Mouse (Mus musculus) liver, adult 2 months (tissue): ENCODE measurements at regions not wholly inside any gene's neighbourhood (a gene's known extent, or its start where the extent isn't known, plus 50 kb on each side); places are given as distances from the start of the nearest gene placed in this dataset.

ENCODE experiments used
- DNase-seq: peaks from one replicate; pipeline ENCODE4 v3.0.0-alpha.2; 2011; ENCODE audit warnings: low read depth, low spot score; ENCODE audit errors: extremely low read depth
- H3K27ac ChIP-seq: fragments of 200-500 bp; replicated peaks from 2 replicates; pipeline ENCODE4 v1.5.1; 2012; ENCODE audit warnings: low read depth, mild to moderate bottlenecking, control low read depth, inconsistent platforms, low read length; ENCODE audit not compliant: insufficient read depth
- H3K27me3 ChIP-seq: fragments of 200-500 bp; 2 replicates; pipeline ENCODE4 v1.6.1; 2012; ENCODE audit warnings: mild to moderate bottlenecking, moderate library complexity, low read length, inconsistent platforms; ENCODE audit not compliant: control insufficient read depth, insufficient read depth
- H3K36me3 ChIP-seq: fragments of 200-500 bp; 2 replicates; pipeline ENCODE4 v1.6.1; 2012; ENCODE audit warnings: low read length, inconsistent platforms; ENCODE audit not compliant: control insufficient read depth, insufficient read depth
- H3K4me1 ChIP-seq: fragments of 200-500 bp; 2 replicates; pipeline ENCODE4 v1.6.1; 2011; ENCODE audit warnings: low read length; ENCODE audit not compliant: control insufficient read depth, insufficient read depth
- H3K4me3 ChIP-seq: fragments of 200-500 bp; 2 replicates; pipeline ENCODE4 v1.5.1; 2011; ENCODE audit warnings: low read depth, mild to moderate bottlenecking, control low read depth, low read length, moderate library complexity; ENCODE audit not compliant: insufficient read depth
- H3K79me2 ChIP-seq: fragments of 200-500 bp; 2 replicates; pipeline ENCODE4 v1.6.1; 2012; ENCODE audit warnings: inconsistent platforms, mild to moderate bottlenecking, low read length, moderate library complexity; ENCODE audit not compliant: control insufficient read depth, insufficient read depth
- H3K9ac ChIP-seq: fragments of 200-500 bp; 2 replicates; pipeline ENCODE4 v1.6.1; 2012; ENCODE audit warnings: low read depth, mild to moderate bottlenecking, control low read depth, inconsistent platforms, low read length
- CTCF ChIP-seq: fragments of 200-500 bp; IDR thresholded peaks from 2 replicates; pipeline ENCODE4 v1.5.1; 2011; ENCODE audit warnings: low read depth, low read length, control low read depth
- POLR2A ChIP-seq: fragments of 200-500 bp; IDR thresholded peaks from 2 replicates; pipeline ENCODE4 v1.6.1; 2011; ENCODE audit warnings: low read length, control low read depth; ENCODE audit not compliant: insufficient read depth; ENCODE audit errors: extremely low read depth
- WGBS: fragments of 180-500 bp; shearing (Covaris S2); methylation state at CpG from one replicate; pipeline ENCODE4 v1.1.7; 2018; 5-methylcytosine and 5-hydroxymethylcytosine counted together

DNA sequence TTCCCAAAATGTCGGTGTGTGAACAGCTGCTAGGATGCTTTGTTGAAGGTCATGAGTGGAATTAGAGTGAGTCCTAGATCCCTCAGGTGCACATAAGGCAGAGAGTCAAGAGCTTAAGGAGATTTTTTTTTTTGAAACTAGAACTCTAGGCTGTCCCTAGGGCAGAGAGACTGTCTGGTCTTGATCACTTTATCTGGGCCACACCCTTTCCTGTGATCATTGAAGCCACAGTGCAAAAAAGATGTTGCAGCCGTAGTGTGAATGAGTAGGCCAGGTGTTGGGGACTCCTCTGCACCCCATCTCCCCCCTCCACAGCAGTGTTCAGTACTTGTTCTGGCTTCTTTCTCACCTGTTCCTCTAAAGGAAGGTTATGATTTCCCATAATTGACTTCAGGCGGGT, 153.9 kb downstream of the Katnal1 start:
- Histone ChIP-seq H3K27ac (no peak overlapping the region), H3K4me3 (no peak overlapping the region), H3K36me3 (no peaks in the 10 kb centered on the region), H3K4me1 (0 out of 2 replicates have a peak, but pooled peaks cover 2% of the 10 kb centered on the region), H3K27me3 (no peaks in the 10 kb centered on the region; the same call in 1 of the 2 replicates), H3K79me2 (no peaks in the 10 kb centered on the region), H3K9ac (no peak overlapping the region)
- no peak for TF ChIP-seq POLR2A
- no peak for TF ChIP-seq CTCF
- 79% methylated on average over 3 of the region's 3 CpGs for WGBS
- no peak for DNase-seq

DNA sequence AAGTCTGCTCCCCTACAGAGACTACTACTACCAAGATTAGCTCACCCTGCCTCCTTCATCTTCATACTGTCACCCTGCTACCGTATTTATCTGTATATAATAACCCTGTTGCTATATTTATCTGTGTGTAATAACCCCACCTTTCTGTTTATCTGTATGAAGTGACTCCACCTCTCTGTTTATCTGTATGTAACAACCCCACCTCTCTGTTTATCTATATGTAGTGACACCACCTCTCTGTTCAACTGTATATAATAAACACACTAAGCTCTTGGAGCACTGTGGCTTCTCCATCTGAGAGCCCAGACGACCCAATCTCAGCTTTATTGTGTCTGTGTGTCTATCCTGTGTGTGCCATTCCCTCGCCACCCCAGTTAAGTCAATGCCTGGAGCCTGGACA, 154.7 kb downstream of the Katnal1 start:
- Histone ChIP-seq H3K27ac (no peak overlapping the region), H3K27me3 (no peaks in the 10 kb centered on the region; the same call in 1 of the 2 replicates), H3K4me1 (0 out of 2 replicates have a peak, but pooled peaks cover 2% of the 10 kb centered on the region), H3K36me3 (no peaks in the 10 kb centered on the region), H3K9ac (no peak overlapping the region), H3K79me2 (no peaks in the 10 kb centered on the region), H3K4me3 (no peak overlapping the region)
- DNase-seq = no peak
- WGBS = 78% methylated on average over 3 of the region's 3 CpGs
- TF ChIP-seq POLR2A = no peak

DNA sequence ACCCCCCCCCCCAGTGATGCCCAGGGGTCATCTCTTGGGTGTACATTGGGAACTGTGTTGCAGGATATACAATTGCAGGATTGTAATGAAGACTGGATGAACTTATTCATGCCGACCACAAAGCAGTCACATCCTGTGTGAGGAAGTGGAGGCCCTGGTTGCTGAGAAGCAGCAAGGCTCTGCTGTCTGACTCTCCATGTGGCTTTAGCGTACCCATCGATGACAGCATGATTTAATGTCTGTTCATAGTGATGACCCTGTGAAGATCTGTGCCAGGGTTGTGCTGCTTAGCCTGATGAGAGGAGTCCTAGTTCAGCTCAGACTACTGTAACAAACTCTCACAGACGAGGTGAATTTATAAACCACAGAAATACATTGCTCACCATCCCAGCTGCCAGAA, 159.7 kb downstream of the Katnal1 start:
- no peak for DNase-seq
- Histone ChIP-seq H3K9ac (no peak overlapping the region), H3K36me3 (no peaks in the 10 kb centered on the region), H3K27me3 (no peaks in the 10 kb centered on the region), H3K79me2 (no peaks in the 10 kb centered on the region), H3K27ac (no peak overlapping the region), H3K4me1 (no peaks in the 10 kb centered on the region), H3K4me3 (no peak overlapping the region)
- TF ChIP-seq CTCF = no peak
- no peak for TF ChIP-seq POLR2A
- WGBS = 84% methylated on average over 4 of the region's 4 CpGs

DNA sequence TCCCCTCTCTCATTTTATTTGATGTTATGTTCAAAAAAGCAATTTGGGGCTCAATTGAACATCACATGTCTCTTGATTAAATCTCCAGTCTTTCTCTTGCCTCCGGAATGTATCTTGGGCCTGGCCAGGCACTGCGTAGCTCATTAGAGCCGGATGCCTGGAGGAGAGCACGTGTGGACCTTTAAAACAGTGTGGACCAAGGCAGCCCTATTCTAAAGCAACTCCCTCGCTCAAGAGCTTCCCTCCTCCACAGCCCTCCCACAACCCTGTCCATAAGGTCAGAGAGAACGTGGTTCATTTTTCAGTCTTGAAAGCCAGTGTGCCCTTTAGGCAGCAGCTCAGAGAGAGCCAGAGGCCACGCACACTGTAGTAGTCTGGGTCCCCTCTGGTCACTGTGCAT, 160.8 kb downstream of the Katnal1 start:
- WGBS = 84% methylated on average over 7 of the region's 7 CpGs

DNA sequence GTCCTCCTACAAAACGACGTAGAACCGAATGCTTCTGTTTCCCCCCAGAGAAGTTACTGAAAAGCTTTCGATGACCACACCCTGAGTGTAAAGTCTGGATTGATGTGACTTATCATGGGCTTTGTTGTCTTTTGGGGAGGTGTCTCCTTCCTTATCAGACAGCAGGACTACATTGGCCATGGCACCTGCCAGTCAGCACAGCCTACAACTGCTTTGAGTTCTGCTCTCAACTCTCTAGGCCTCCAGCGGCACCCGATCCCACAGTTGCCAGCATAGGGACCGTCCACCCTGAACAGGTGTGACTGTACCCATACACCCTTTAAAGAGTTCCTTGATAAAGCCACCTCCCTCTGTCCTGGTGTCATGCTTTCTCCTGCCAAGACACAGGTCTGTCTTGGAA, 163.1 kb downstream of the Katnal1 start:
- no peak overlapping the region for H3K27ac ChIP-seq
- WGBS = 89% methylated on average over 7 of the region's 7 CpGs
- H3K27me3 ChIP-seq = no peaks in the 10 kb centered on the region
- H3K79me2 ChIP-seq = no peaks in the 10 kb centered on the region
- no peak for TF ChIP-seq CTCF
- no peak for TF ChIP-seq POLR2A
- no peak overlapping the region for H3K4me3 ChIP-seq
- no peak overlapping the region for H3K9ac ChIP-seq
- H3K4me1 ChIP-seq = no peaks in the 10 kb centered on the region
- H3K36me3 ChIP-seq = no peaks in the 10 kb centered on the region
- DNase-seq = no peak

More for the DNA sequence above, 160.8 kb downstream of the Katnal1 start:
- no peak for DNase-seq
- Histone ChIP-seq H3K4me1 (no peaks in the 10 kb centered on the region), H3K79me2 (no peaks in the 10 kb centered on the region), H3K27ac (no peak overlapping the region), H3K4me3 (no peak overlapping the region), H3K36me3 (no peaks in the 10 kb centered on the region), H3K9ac (no peak overlapping the region), H3K27me3 (no peaks in the 10 kb centered on the region)
- TF ChIP-seq POLR2A = no peak
- TF ChIP-seq CTCF = no peak

DNA sequence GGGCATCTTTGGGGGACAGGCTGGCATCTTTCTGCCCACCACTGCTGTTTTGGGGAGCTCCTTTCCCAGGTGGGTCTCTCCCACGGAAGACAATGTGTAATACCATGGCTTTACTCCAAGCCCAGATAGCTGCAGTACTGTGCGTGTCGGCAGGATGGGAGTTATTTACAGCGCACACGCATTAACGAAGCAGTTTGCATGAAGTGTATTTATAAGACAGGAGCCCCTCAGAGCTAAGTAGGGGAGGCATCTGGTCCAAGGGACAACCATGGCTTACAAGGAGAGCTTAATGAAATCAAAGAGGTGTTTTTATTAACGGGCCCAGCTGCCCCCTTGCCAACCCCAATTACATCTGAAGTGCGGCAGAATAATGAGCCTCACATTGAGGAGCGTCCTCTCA, 169.0 kb downstream of the Katnal1 start:
- no peaks in the 10 kb centered on the region for H3K4me1 ChIP-seq
- TF ChIP-seq POLR2A (no peak), CTCF (no peak)
- no peak overlapping the region for H3K4me3 ChIP-seq
- no peak overlapping the region for H3K9ac ChIP-seq
- H3K27me3 ChIP-seq = no peaks in the 10 kb centered on the region
- WGBS = 90% methylated on average over 9 of the region's 9 CpGs
- no peaks in the 10 kb centered on the region for H3K36me3 ChIP-seq
- no peaks in the 10 kb centered on the region for H3K79me2 ChIP-seq
- DNase-seq = no peak
- no peak overlapping the region for H3K27ac ChIP-seq
